Mouse (Mus musculus): ENCODE results near the gene Cep162. TPM values are rescaled to one million over a fixed set of nuclear protein-coding genes. Genes with fewer than 3 reads are reported as not detected.

The Cep162 gene
- total and polyA plus RNA-seq, 2 experiments from 2014 or later: 2.0 to 2.2 TPM

- ATAC-seq (ENCODE audit: insufficient read depth, low read depth) (no peak), DNase-seq (ENCODE audit: low spot score) (no peak)
- Histone ChIP-seq H3K9me3 (replicated peaks; ENCODE audit: control insufficient read depth, low read length) (no peaks in the 10 kb centered on the region), H3K4me1 (ENCODE audit: control insufficient read depth, insufficient read depth) (no peaks in the 10 kb centered on the region), H3K36me3 (replicated peaks; ENCODE audit: control insufficient read depth, insufficient read depth, low read length) (peaks cover 57% of the 10 kb centered on the region), H3K27me3 (ENCODE audit: control insufficient read depth, insufficient read depth, low read length) (no peaks in the 10 kb centered on the region), H3K4me2 (ENCODE audit: low read depth, low read length) (no peak overlapping the region), H3K4me3 (ENCODE audit: low read depth, low read length) (no peak overlapping the region), H3K9ac (replicated peaks; ENCODE audit: low read depth, low read length) (no peak overlapping the region), H3K27ac (ENCODE audit: low read depth) (no peak overlapping the region)
- WGBS: 91% methylated on average over 5 of the region's 5 CpGs
- TF ChIP-seq EP300 (IDR thresholded peaks at IDR 0.05; ENCODE audit: low read depth) (no peak), CTCF (IDR thresholded peaks at IDR 0.05; ENCODE audit: low read depth) (no peak)
Measured at GRCm38 (mm10) chr9:87200426-87200825, 54.9 kb downstream of the Cep162 start.

- Histone ChIP-seq H3K4me1 (ENCODE audit: control insufficient read depth, insufficient read depth) (no peaks in the 10 kb centered on the region), H3K27ac (ENCODE audit: low read depth) (no peak overlapping the region), H3K9ac (replicated peaks; ENCODE audit: low read depth, low read length) (no peak overlapping the region), H3K9me3 (replicated peaks; ENCODE audit: control insufficient read depth, low read length) (no peaks in the 10 kb centered on the region), H3K36me3 (replicated peaks; ENCODE audit: control insufficient read depth, insufficient read depth, low read length) (peaks cover 47% of the 10 kb centered on the region), H3K4me2 (ENCODE audit: low read depth, low read length) (no peak overlapping the region), H3K4me3 (ENCODE audit: low read depth, low read length) (no peak overlapping the region), H3K27me3 (ENCODE audit: control insufficient read depth, insufficient read depth, low read length) (no peaks in the 10 kb centered on the region)
- ATAC-seq (ENCODE audit: insufficient read depth, low read depth) (no peak), DNase-seq (ENCODE audit: low spot score) (no peak)
- WGBS: 84% methylated on average over 6 of the region's 6 CpGs
- TF ChIP-seq EP300 (IDR thresholded peaks at IDR 0.05; ENCODE audit: low read depth) (no peak), CTCF (IDR thresholded peaks at IDR 0.05; ENCODE audit: low read depth) (no peak)
Measured at GRCm38 (mm10) chr9:87198036-87198435, 57.3 kb downstream of the Cep162 start.

GRCm38 (mm10) chr9:87197277-87197676, 58.1 kb downstream of the Cep162 start:
- H3K9me3 ChIP-seq (replicated peaks; ENCODE audit: control insufficient read depth, low read length): no peaks in the 10 kb centered on the region
- TF ChIP-seq CTCF (IDR thresholded peaks at IDR 0.05; ENCODE audit: low read depth) (no peak), EP300 (IDR thresholded peaks at IDR 0.05; ENCODE audit: low read depth) (no peak)
- ATAC-seq (ENCODE audit: insufficient read depth, low read depth): no peak
- no peak overlapping the region for H3K4me2 ChIP-seq (ENCODE audit: low read depth, low read length)
- H3K9ac ChIP-seq (replicated peaks; ENCODE audit: low read depth, low read length): no peak overlapping the region
- H3K27ac ChIP-seq (ENCODE audit: low read depth): no peak overlapping the region
- H3K27me3 ChIP-seq (ENCODE audit: control insufficient read depth, insufficient read depth, low read length): no peaks in the 10 kb centered on the region
- DNase-seq (ENCODE audit: low spot score): no peak
- peaks cover 47% of the 10 kb centered on the region for H3K36me3 ChIP-seq (replicated peaks; ENCODE audit: control insufficient read depth, insufficient read depth, low read length)
- WGBS: 69% methylated on average over 3 of the region's 3 CpGs
- H3K4me1 ChIP-seq (ENCODE audit: control insufficient read depth, insufficient read depth): no peaks in the 10 kb centered on the region
- no peak overlapping the region for H3K4me3 ChIP-seq (ENCODE audit: low read depth, low read length)

- Histone ChIP-seq H3K9ac (replicated peaks; ENCODE audit: low read depth, low read length) (no peak overlapping the region), H3K36me3 (replicated peaks; ENCODE audit: control insufficient read depth, insufficient read depth, low read length) (peaks cover 43% of the 10 kb centered on the region), H3K4me2 (ENCODE audit: low read depth, low read length) (no peak overlapping the region), H3K4me3 (ENCODE audit: low read depth, low read length) (no peak overlapping the region), H3K27me3 (ENCODE audit: control insufficient read depth, insufficient read depth, low read length) (no peaks in the 10 kb centered on the region), H3K27ac (ENCODE audit: low read depth) (no peak overlapping the region), H3K9me3 (replicated peaks; ENCODE audit: control insufficient read depth, low read length) (0 out of 2 replicates have a peak, but pooled peaks cover 5% of the 10 kb centered on the region), H3K4me1 (ENCODE audit: control insufficient read depth, insufficient read depth) (no peaks in the 10 kb centered on the region)
- no peak for ATAC-seq (ENCODE audit: insufficient read depth, low read depth)
- no peak for DNase-seq (ENCODE audit: low spot score)
- WGBS: 93% methylated on average over 1 of the region's 1 CpGs
- TF ChIP-seq EP300 (IDR thresholded peaks at IDR 0.05; ENCODE audit: low read depth) (no peak), CTCF (IDR thresholded peaks at IDR 0.05; ENCODE audit: low read depth) (no peak)
Measured at GRCm38 (mm10) chr9:87193721-87194120, 61.6 kb downstream of the Cep162 start.

GRCm38 (mm10) chr9:87187336-87187735, 68.0 kb downstream of the Cep162 start:
- no peak for ATAC-seq (ENCODE audit: insufficient read depth, low read depth)

GRCm38 (mm10) chr9:87182231-87182630, 73.1 kb downstream of the Cep162 start:
- Histone ChIP-seq H3K9ac (replicated peaks; ENCODE audit: low read depth, low read length) (no peak overlapping the region), H3K4me2 (ENCODE audit: low read depth, low read length) (no peak overlapping the region), H3K27ac (ENCODE audit: low read depth) (no peak overlapping the region), H3K4me1 (ENCODE audit: control insufficient read depth, insufficient read depth) (no peaks in the 10 kb centered on the region), H3K36me3 (replicated peaks; ENCODE audit: control insufficient read depth, insufficient read depth, low read length) (no peaks in the 10 kb centered on the region), H3K4me3 (ENCODE audit: low read depth, low read length) (no peak overlapping the region), H3K27me3 (ENCODE audit: control insufficient read depth, insufficient read depth, low read length) (no peaks in the 10 kb centered on the region), H3K9me3 (replicated peaks; ENCODE audit: control insufficient read depth, low read length) (no peaks in the 10 kb centered on the region)
- TF ChIP-seq EP300 (IDR thresholded peaks at IDR 0.05; ENCODE audit: low read depth) (no peak), CTCF (IDR thresholded peaks at IDR 0.05; ENCODE audit: low read depth) (no peak)
- 84% methylated on average over 10 of the region's 10 CpGs for WGBS
- DNase-seq (ENCODE audit: low spot score) (no peak), ATAC-seq (ENCODE audit: insufficient read depth, low read depth) (no peak)

More at GRCm38 (mm10) chr9:87187336-87187735, 68.0 kb downstream of the Cep162 start:
- no peaks in the 10 kb centered on the region for H3K4me1 ChIP-seq (ENCODE audit: control insufficient read depth, insufficient read depth)
- 0 out of 2 replicates have a peak, but pooled peaks cover 5% of the 10 kb centered on the region for H3K9me3 ChIP-seq (replicated peaks; ENCODE audit: control insufficient read depth, low read length)
- DNase-seq (ENCODE audit: low spot score): no peak
- WGBS: 80% methylated on average over 4 of the region's 4 CpGs
- H3K9ac ChIP-seq (replicated peaks; ENCODE audit: low read depth, low read length): no peak overlapping the region
- no peaks in the 10 kb centered on the region for H3K27me3 ChIP-seq (ENCODE audit: control insufficient read depth, insufficient read depth, low read length)
- H3K4me3 ChIP-seq (ENCODE audit: low read depth, low read length): no peak overlapping the region
- no peak for TF ChIP-seq EP300 (IDR thresholded peaks at IDR 0.05; ENCODE audit: low read depth)
- TF ChIP-seq CTCF (IDR thresholded peaks at IDR 0.05; ENCODE audit: low read depth): no peak
- no peak overlapping the region for H3K27ac ChIP-seq (ENCODE audit: low read depth)
- H3K4me2 ChIP-seq (ENCODE audit: low read depth, low read length): no peak overlapping the region
- peaks cover 16% of the 10 kb centered on the region for H3K36me3 ChIP-seq (replicated peaks; ENCODE audit: control insufficient read depth, insufficient read depth, low read length)

Data from heart, postnatal 0 days (tissue).